Mouse (Mus musculus): ENCODE measurements around the gene Zfp296. TPM values are rescaled to one million over a fixed set of nuclear protein-coding genes. Genes with fewer than 3 reads are reported as not detected.

Gene Zfp296
- polyA plus RNA-seq, 1 experiment from 2014 or later, result 0.35 TPM

- H3K27me3 ChIP-seq, result peaks cover 10% of the 10 kb centered on the region
- no peak overlapping the region for H3K4me3 ChIP-seq
- no peak overlapping the region for H3K27ac ChIP-seq
- H3K4me1 ChIP-seq, result peaks cover 6% of the 10 kb centered on the region
- H3K9me3 ChIP-seq (replicated peaks), result no peaks in the 10 kb centered on the region
- 89% methylated on average over 12 of the region's 12 CpGs for WGBS
- H3K9ac ChIP-seq, result no peak overlapping the region
- no peaks in the 10 kb centered on the region for H3K36me3 ChIP-seq (ENCODE audit: poor library complexity, severe bottlenecking)
- no peak overlapping the region for H3K4me2 ChIP-seq
- no peak for ATAC-seq
These were observed 38.0 kb downstream of the Zfp296 start for GRCm38 (mm10) chr7:19615036-19615577.

- WGBS, result 5% methylated on average over 35 of the region's 35 CpGs
- no peak overlapping the region for H3K27ac ChIP-seq
- H3K36me3 ChIP-seq (ENCODE audit: poor library complexity, severe bottlenecking), result no peaks in the 10 kb centered on the region
- peak overlapping the region; percentile 55 for H3K4me2 ChIP-seq
- H3K4me1 ChIP-seq, result peaks cover 6% of the 10 kb centered on the region
- H3K27me3 ChIP-seq, result peaks cover 20% of the 10 kb centered on the region
- H3K4me3 ChIP-seq, result peak overlapping the region; percentile 28
- ATAC-seq, result peak; percentile 89
- H3K9me3 ChIP-seq (replicated peaks), result no peaks in the 10 kb centered on the region
- peak overlapping the region; percentile 60 for H3K9ac ChIP-seq
These were observed 42.1 kb downstream of the Zfp296 start for GRCm38 (mm10) chr7:19619004-19619801.

- H3K4me1 ChIP-seq, result peaks cover 6% of the 10 kb centered on the region
- peaks cover 24% of the 10 kb centered on the region for H3K27me3 ChIP-seq
- H3K4me3 ChIP-seq, result no peak overlapping the region
- 91% methylated on average over 7 of the region's 7 CpGs for WGBS
- H3K9ac ChIP-seq, result no peak overlapping the region
- no peaks in the 10 kb centered on the region for H3K36me3 ChIP-seq (ENCODE audit: poor library complexity, severe bottlenecking)
- no peak for ATAC-seq
- H3K4me2 ChIP-seq, result no peak overlapping the region
- H3K27ac ChIP-seq, result no peak overlapping the region
- H3K9me3 ChIP-seq (replicated peaks), result no peaks in the 10 kb centered on the region
These were observed 43.7 kb downstream of the Zfp296 start for GRCm38 (mm10) chr7:19620811-19621210.

GRCm38 (mm10) chr7:19622241-19622640 is 45.2 kb downstream of the Zfp296 start:
- Histone ChIP-seq H3K36me3 (ENCODE audit: poor library complexity, severe bottlenecking) (no peaks in the 10 kb centered on the region), H3K27me3 (peaks cover 24% of the 10 kb centered on the region), H3K9me3 (replicated peaks) (no peaks in the 10 kb centered on the region), H3K27ac (no peak overlapping the region), H3K4me3 (no peak overlapping the region), H3K4me2 (no peak overlapping the region), H3K9ac (no peak overlapping the region), H3K4me1 (peaks cover 6% of the 10 kb centered on the region)
- no peak for ATAC-seq
- WGBS, result 47% methylated on average over 6 of the region's 6 CpGs

- Histone ChIP-seq H3K27ac (no peak overlapping the region), H3K9ac (no peak overlapping the region), H3K27me3 (peaks cover 24% of the 10 kb centered on the region), H3K4me2 (no peak overlapping the region), H3K36me3 (ENCODE audit: poor library complexity, severe bottlenecking) (no peaks in the 10 kb centered on the region), H3K4me3 (no peak overlapping the region), H3K4me1 (peaks cover 10% of the 10 kb centered on the region), H3K9me3 (replicated peaks) (no peaks in the 10 kb centered on the region)
- 82% methylated on average over 2 of the region's 2 CpGs for WGBS
- ATAC-seq, result no peak
These were observed 46.3 kb downstream of the Zfp296 start for GRCm38 (mm10) chr7:19623433-19623832.

- Histone ChIP-seq H3K27ac (no peak overlapping the region), H3K27me3 (0 out of 2 replicates have a peak, but pooled peaks cover 9% of the 10 kb centered on the region), H3K36me3 (ENCODE audit: poor library complexity, severe bottlenecking) (peaks cover 10% of the 10 kb centered on the region), H3K9ac (no peak overlapping the region), H3K4me1 (peaks cover 11% of the 10 kb centered on the region), H3K9me3 (replicated peaks) (no peaks in the 10 kb centered on the region), H3K4me3 (no peak overlapping the region; the same call in 1 of the 2 replicates), H3K4me2 (peak overlapping the region; percentile 92)
- WGBS, result 68% methylated on average over 3 of the region's 3 CpGs
- ATAC-seq, result no peak
These were observed 50.6 kb downstream of the Zfp296 start for GRCm38 (mm10) chr7:19627721-19628120.

GRCm38 (mm10) chr7:19628192-19628535 is 51.1 kb downstream of the Zfp296 start:
- Histone ChIP-seq H3K36me3 (ENCODE audit: poor library complexity, severe bottlenecking) (peaks cover 15% of the 10 kb centered on the region), H3K4me2 (peak overlapping the region; percentile 92), H3K27ac (no peak overlapping the region), H3K27me3 (0 out of 2 replicates have a peak, but pooled peaks cover 7% of the 10 kb centered on the region), H3K9ac (no peak overlapping the region), H3K4me1 (peaks cover 11% of the 10 kb centered on the region), H3K4me3 (peak overlapping the region; percentile 67), H3K9me3 (replicated peaks) (no peaks in the 10 kb centered on the region)
- 13% methylated on average over 17 of the region's 17 CpGs for WGBS
- ATAC-seq, result peak; percentile 6; the same call in 1 of the 2 replicates

- peak; percentile 84 for ATAC-seq
- Histone ChIP-seq H3K4me3 (peak overlapping the region; percentile 67), H3K27ac (peak overlapping the region; percentile 70), H3K4me2 (peak overlapping the region; percentile 92), H3K36me3 (ENCODE audit: poor library complexity, severe bottlenecking) (peaks cover 21% of the 10 kb centered on the region), H3K27me3 (0 out of 2 replicates have a peak, but pooled peaks cover 7% of the 10 kb centered on the region), H3K9ac (peak overlapping the region; percentile 61), H3K4me1 (peaks cover 11% of the 10 kb centered on the region), H3K9me3 (replicated peaks) (no peaks in the 10 kb centered on the region)
- WGBS, result 2% methylated on average over 56 of the region's 57 CpGs
These were observed 51.7 kb downstream of the Zfp296 start for GRCm38 (mm10) chr7:19628536-19629360.

- H3K36me3 ChIP-seq (ENCODE audit: poor library complexity, severe bottlenecking), result peaks cover 27% of the 10 kb centered on the region
- peak; percentile 77 for ATAC-seq
- peak within 1 kb of the TSS; percentile 92 for H3K4me2 ChIP-seq
- H3K27me3 ChIP-seq, result 0 out of 2 replicates have a peak, but pooled peaks cover 3% of the 10 kb centered on the region
- H3K9ac ChIP-seq, result peak within 1 kb of the TSS; percentile 61
- no peaks in the 10 kb centered on the region for H3K9me3 ChIP-seq (replicated peaks)
- peak within 1 kb of the TSS; percentile 67 for H3K4me3 ChIP-seq
- peak within 1 kb of the TSS; percentile 70 for H3K27ac ChIP-seq
- WGBS, result 4% methylated on average over 22 of the region's 41 CpGs
- peaks cover 11% of the 10 kb centered on the region for H3K4me1 ChIP-seq
These were observed 52.3 kb downstream of the Zfp296 start, which contains the start of gene Relb for GRCm38 (mm10) chr7:19629361-19629734. TSS of gene Relb (minus strand) at chr7:19629438.

Other genes starting within 250 kb of the Zfp296 start
- gene Ercc1, start 232.5 kb upstream of the Zfp296 start, polyA plus RNA-seq (2015; fragmentation: Nextera tagmentation; extraction: Ambion mirVana), result 88.0 and 96.4 TPM in 2 replicates
- gene Cd3eap, start 217.8 kb upstream of the Zfp296 start, polyA plus RNA-seq (2015; fragmentation: Nextera tagmentation; extraction: Ambion mirVana), result 21.4 and 23.2 TPM in 2 replicates
- gene Ppp1r13l, start 217.5 kb upstream of the Zfp296 start, polyA plus RNA-seq (2015; fragmentation: Nextera tagmentation; extraction: Ambion mirVana), result 3.6 and 4.1 TPM in 2 replicates
- gene Ercc2, start 195.3 kb upstream of the Zfp296 start, polyA plus RNA-seq (2015; fragmentation: Nextera tagmentation; extraction: Ambion mirVana), result 20.4 and 24.9 TPM in 2 replicates
- gene Klc3, start 173.2 kb upstream of the Zfp296 start, polyA plus RNA-seq (2015; fragmentation: Nextera tagmentation; extraction: Ambion mirVana), result 1.5 and 2.6 TPM in 2 replicates
- gene Ckm, start 172.5 kb upstream of the Zfp296 start, polyA plus RNA-seq (2015; fragmentation: Nextera tagmentation; extraction: Ambion mirVana), result not detected in 2 replicates
- gene Mark4, start 118.5 kb upstream of the Zfp296 start, polyA plus RNA-seq (2015; fragmentation: Nextera tagmentation; extraction: Ambion mirVana), result 11.7 and 12.2 TPM in 2 replicates
- 0.13 and 0.29 TPM in 2 replicates for gene Exoc3l2, start 114.0 kb upstream of the Zfp296 start, polyA plus RNA-seq (2015; fragmentation: Nextera tagmentation; extraction: Ambion mirVana)
- gene Bloc1s3, start 68.9 kb upstream of the Zfp296 start, polyA plus RNA-seq (2015; fragmentation: Nextera tagmentation; extraction: Ambion mirVana), result 3.3 and 3.4 TPM in 2 replicates
- gene Trappc6a, start 68.9 kb upstream of the Zfp296 start, polyA plus RNA-seq (2015; fragmentation: Nextera tagmentation; extraction: Ambion mirVana), result 39.3 and 40.6 TPM in 2 replicates
- gene Nkpd1, start 59.4 kb upstream of the Zfp296 start, polyA plus RNA-seq (2015; fragmentation: Nextera tagmentation; extraction: Ambion mirVana), result 0.15 and 0.21 TPM in 2 replicates
- gene Ppp1r37, start 14.2 kb upstream of the Zfp296 start, polyA plus RNA-seq (2015; fragmentation: Nextera tagmentation; extraction: Ambion mirVana), result 22.4 and 23.6 TPM in 2 replicates
- 130 TPM in 2 replicates for gene Gemin7, start 308 bp downstream of the Zfp296 start, polyA plus RNA-seq (2015; fragmentation: Nextera tagmentation; extraction: Ambion mirVana)
- 54.0 and 55.7 TPM in 2 replicates for gene Clasrp, start 27.2 kb downstream of the Zfp296 start, polyA plus RNA-seq (2015; fragmentation: Nextera tagmentation; extraction: Ambion mirVana)
- 1.5 and 2.6 TPM in 2 replicates for gene Relb, start 52.2 kb downstream of the Zfp296 start, polyA plus RNA-seq (2015; fragmentation: Nextera tagmentation; extraction: Ambion mirVana)
- gene Clptm1, start 87.7 kb downstream of the Zfp296 start, polyA plus RNA-seq (2015; fragmentation: Nextera tagmentation; extraction: Ambion mirVana), result 64.2 and 71.3 TPM in 2 replicates
- 0.50 TPM in 1 of 2 replicates, not detected in the other for gene Apoc2, start 100.7 kb downstream of the Zfp296 start, polyA plus RNA-seq (2015; fragmentation: Nextera tagmentation; extraction: Ambion mirVana)
- 0.88 TPM in 1 of 2 replicates, not detected in the other for gene Gm44805, start 104.1 kb downstream of the Zfp296 start, polyA plus RNA-seq (2015; fragmentation: Nextera tagmentation; extraction: Ambion mirVana)
- 0.08 TPM in 1 of 2 replicates, not detected in the other for gene Apoc4, start 104.2 kb downstream of the Zfp296 start, polyA plus RNA-seq (2015; fragmentation: Nextera tagmentation; extraction: Ambion mirVana)
- gene Apoc1, start 115.4 kb downstream of the Zfp296 start, polyA plus RNA-seq (2015; fragmentation: Nextera tagmentation; extraction: Ambion mirVana), result 1.2 and 1.8 TPM in 2 replicates
- gene Apoe, start 121.9 kb downstream of the Zfp296 start, polyA plus RNA-seq (2015; fragmentation: Nextera tagmentation; extraction: Ambion mirVana), result 118 and 125 TPM in 2 replicates
- 112 and 118 TPM in 2 replicates for gene Tomm40, start 138.2 kb downstream of the Zfp296 start, polyA plus RNA-seq (2015; fragmentation: Nextera tagmentation; extraction: Ambion mirVana)
- gene Nectin2, start 173.2 kb downstream of the Zfp296 start, polyA plus RNA-seq (2015; fragmentation: Nextera tagmentation; extraction: Ambion mirVana), result 34.6 and 38.0 TPM in 2 replicates
- gene Bcam, start 193.7 kb downstream of the Zfp296 start, polyA plus RNA-seq (2015; fragmentation: Nextera tagmentation; extraction: Ambion mirVana), result 4.4 and 5.7 TPM in 2 replicates
- gene Cblc, start 219.5 kb downstream of the Zfp296 start, polyA plus RNA-seq (2015; fragmentation: Nextera tagmentation; extraction: Ambion mirVana), result not detected in 2 replicates
- 0.23 and 0.49 TPM in 2 replicates for gene Bcl3, start 245.5 kb downstream of the Zfp296 start, polyA plus RNA-seq (2015; fragmentation: Nextera tagmentation; extraction: Ambion mirVana)

Measured in forebrain, embryonic 13.5 days (tissue).